Mouse (Mus musculus) kidney, postnatal 25 days (tissue): ENCODE results near the gene Vmn1r44.
"Not testable (repeated sequence)": the region's sequence is repeated elsewhere in the genome, so short reads cannot be mapped to it uniquely, and the experiment has no call there.

Experiments used
- DNase-seq, 2 experiments: peaks; one replicate each; pipeline ENCODE4 v3.0.0; 2021; ENCODE audit warnings: mixed read lengths in 2 of 2

Gene Vmn1r44

GRCm38 (mm10) chr6:89883360-89883759 lies at the start of gene Vmn1r44:
Vmn1r44 (plus strand) TSS chr6:89883660.
- no peak for DNase-seq

DNA sequence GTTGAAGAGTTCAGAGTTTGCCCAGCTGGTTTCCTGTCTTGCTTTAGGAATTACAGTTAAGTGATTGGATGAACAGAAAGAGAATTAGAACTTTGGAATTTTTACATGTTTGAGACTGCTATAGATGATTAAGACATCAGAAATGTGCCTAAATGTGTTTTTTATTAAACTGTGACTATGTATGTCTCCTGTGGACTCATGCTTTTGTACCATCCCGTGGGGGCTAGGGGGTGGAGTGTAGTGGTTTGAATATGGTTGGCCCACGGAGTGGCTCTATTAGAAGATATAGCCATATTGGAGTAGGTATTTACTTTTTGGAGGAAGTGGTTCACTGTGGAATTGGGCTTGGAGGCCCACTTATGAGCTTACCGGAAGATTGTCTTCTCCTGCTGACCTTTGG lies 25.9 kb upstream of the Vmn1r44 start:
- DNase-seq, result no peak

GRCm38 (mm10) chr6:89859839-89860238 lies 23.6 kb upstream of the Vmn1r44 start:
- no peak for DNase-seq

- no peak for DNase-seq
Observed at GRCm38 (mm10) chr6:89863792-89864191, 19.7 kb upstream of the Vmn1r44 start.

DNA sequence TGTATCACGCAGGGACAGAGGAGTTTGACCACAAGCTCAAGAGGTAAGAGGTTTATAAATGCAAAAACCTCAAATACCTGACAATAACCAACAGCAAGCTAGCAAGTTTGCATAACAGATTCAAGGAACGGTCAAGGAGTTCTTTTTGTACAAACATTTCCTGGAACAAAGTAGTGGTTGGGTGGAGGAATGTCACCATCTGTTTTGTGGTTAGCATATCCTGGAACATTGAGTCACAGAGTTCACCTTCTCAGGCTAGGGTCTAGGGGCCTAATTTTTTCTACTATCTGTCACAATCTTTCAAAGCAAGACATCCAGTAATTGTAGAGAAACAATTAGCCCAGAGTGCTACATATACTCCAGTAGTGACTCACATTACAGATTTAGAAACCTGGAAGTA lies 16.2 kb upstream of the Vmn1r44 start:
- no peak for DNase-seq

DNA sequence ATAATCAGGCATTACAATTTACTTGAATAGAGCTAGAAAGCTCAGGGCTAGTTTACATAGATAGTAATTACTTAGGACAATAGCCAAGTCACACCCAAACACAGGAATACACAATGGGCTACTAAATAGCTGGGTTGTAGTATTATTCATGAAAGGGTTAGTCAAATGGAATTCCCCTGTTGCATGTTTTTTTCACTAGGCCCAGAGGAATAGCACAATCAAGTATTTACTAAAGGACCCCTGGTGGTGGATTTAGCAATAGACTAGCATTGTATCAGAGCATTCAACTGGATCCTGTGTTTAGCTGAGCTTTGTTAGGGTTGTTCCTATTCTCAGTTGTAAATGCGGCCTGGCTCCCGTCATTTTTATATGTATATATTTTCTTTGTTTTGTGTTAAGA lies 15.5 kb upstream of the Vmn1r44 start:
- DNase-seq, result no peak

GRCm38 (mm10) chr6:89876313-89876712 lies 7.1 kb upstream of the Vmn1r44 start, which contains the start of the genes Vmn1r42 and Vmn1r43:
Vmn1r42 (minus strand) TSS chr6:89876413.
Vmn1r43 (minus strand) TSS chr6:89876413.
- DNase-seq, result not testable (repeated sequence)

DNA sequence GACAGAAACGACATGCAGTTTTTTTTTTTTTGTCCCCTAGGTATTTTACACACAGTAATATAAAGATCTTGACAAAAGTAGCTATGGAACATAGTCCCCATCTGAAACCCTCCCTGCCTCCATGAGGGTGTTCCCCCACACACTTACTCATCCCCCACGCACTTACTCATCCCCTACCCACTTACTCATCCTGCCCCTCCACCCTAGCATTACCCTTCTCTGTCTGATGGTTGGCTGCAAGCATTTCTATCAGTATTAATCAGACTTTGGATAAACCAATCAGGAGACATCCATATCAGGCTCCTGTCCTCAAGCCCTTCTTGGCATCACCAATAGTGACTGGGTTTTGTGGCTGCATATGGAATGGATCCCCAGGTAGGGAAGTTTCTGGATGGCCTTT lies 6.5 kb upstream of the Vmn1r44 start:
- DNase-seq, result no peak

DNA sequence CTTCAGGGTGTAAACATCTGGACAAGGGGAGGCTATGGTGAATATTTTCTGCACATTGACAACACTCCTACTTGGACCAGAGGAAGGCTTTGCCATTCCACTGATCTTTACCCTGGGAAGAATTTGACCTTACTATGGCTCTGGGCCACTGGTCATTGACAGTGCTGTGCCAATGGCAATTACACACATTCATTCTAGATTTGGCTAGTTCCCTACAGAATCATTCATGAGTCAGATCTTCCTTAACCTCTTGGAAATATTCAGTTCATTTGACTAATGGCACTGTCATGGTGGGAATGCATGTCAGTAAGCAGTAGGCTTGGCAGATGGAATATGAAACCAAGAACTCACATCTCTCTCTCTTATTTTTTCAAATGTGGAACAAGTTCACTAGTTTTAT lies 2.6 kb upstream of the Vmn1r44 start:
- DNase-seq, result no peak

- no peak for DNase-seq
Observed at GRCm38 (mm10) chr6:89883812-89884211, 352 bp downstream of the Vmn1r44 start.

GRCm38 (mm10) chr6:89940498-89940897 lies 57.0 kb downstream of the Vmn1r44 start, which contains the start of gene Vmn1r45:
Vmn1r45 (minus strand) TSS chr6:89940598.
- DNase-seq, result not testable (repeated sequence)

DNA sequence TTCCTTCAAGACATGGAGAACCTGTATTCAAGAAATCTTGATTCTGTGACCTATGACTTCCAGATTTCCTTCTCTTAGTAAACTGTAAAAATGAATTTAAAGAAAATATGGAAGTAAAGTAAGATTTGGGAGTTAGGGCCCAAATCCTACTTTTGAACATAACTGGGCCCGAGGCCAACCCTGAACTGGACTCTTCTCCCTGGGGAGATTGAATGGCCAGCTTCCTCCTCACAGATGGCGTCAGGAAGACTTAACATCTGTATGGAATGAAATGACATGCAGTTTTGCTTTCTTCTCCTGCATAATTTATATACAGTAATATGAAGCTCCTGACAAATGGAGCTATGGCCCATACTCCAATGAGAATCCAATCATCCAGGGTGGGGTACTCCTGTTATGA lies 57.5 kb downstream of the Vmn1r44 start:
- DNase-seq, result no peak
